Mouse (Mus musculus) right cerebral cortex, postnatal 36 days (tissue): ENCODE data around the gene Luc7l.
A peak's percentile ranks its signal among the peaks of the same experiment; 100 is the strongest.
"Not testable (repeated sequence)": the region's sequence is repeated elsewhere in the genome, so short reads cannot be mapped to it uniquely, and the experiment has no call there.

Experiments
- DNase-seq, 2 experiments: peaks; one replicate each; pipeline ENCODE4 v3.0.0; 2022; ENCODE audit warnings: low spot score in 2 of 2, mixed read lengths in 1 of 2

Luc7l gene

GRCm38 (mm10) chr17:26253399-26253798 lies 703 bp downstream of the Luc7l start:
- no peak for DNase-seq

GRCm38 (mm10) chr17:26255313-26255712 lies 2.6 kb downstream of the Luc7l start:
- DNase-seq, result no peak

- no peak for DNase-seq
Measured at GRCm38 (mm10) chr17:26261826-26262225, 9.1 kb downstream of the Luc7l start.

GRCm38 (mm10) chr17:26262384-26262783 lies 9.7 kb downstream of the Luc7l start:
- no peak for DNase-seq

GRCm38 (mm10) chr17:26268851-26269250 lies 16.2 kb downstream of the Luc7l start:
- no peak for DNase-seq

- not testable (repeated sequence) for DNase-seq
Measured at GRCm38 (mm10) chr17:26269577-26269976, 16.9 kb downstream of the Luc7l start.

GRCm38 (mm10) chr17:26272586-26272985 lies 19.9 kb downstream of the Luc7l start:
- no peak for DNase-seq

GRCm38 (mm10) chr17:26275933-26276332 lies 23.2 kb downstream of the Luc7l start:
- DNase-seq, result no peak

- no peak for DNase-seq
Measured at GRCm38 (mm10) chr17:26276711-26277110, 24.0 kb downstream of the Luc7l start.

- DNase-seq, result no peak
Measured at GRCm38 (mm10) chr17:26286199-26286955, 33.7 kb downstream of the Luc7l start.

GRCm38 (mm10) chr17:26289475-26289874 lies 36.8 kb downstream of the Luc7l start:
- DNase-seq, result no peak

- not testable (repeated sequence) for DNase-seq
Measured at GRCm38 (mm10) chr17:26298318-26298717, 45.6 kb downstream of the Luc7l start.

GRCm38 (mm10) chr17:26314291-26314690 lies 61.6 kb downstream of the Luc7l start:
- DNase-seq, result peak; percentile 46 to 53

GRCm38 (mm10) chr17:26315474-26315873 lies 62.8 kb downstream of the Luc7l start:
- no peak for DNase-seq

GRCm38 (mm10) chr17:26318441-26318840 lies 65.7 kb downstream of the Luc7l start:
- DNase-seq, result no peak
